Mouse (Mus musculus) heart, embryonic 11.5 days (tissue): ENCODE measurements around the gene Tbc1d21. TPM values are rescaled to one million over a fixed set of nuclear protein-coding genes. Genes with fewer than 3 reads are reported as not detected.

Source experiments
- ATAC-seq: fragments of 200-750 bp; cut with Nextera tagmentation; replicated peaks from 2 replicates; pipeline ENCODE4 v1.8.0; 2017; ENCODE audit warnings: moderate library complexity; ENCODE audit not compliant: insufficient number of reproducible peaks, low FRiP score, low TSS enrichment
- H3K27ac ChIP-seq: fragments of 300-500 bp; sonication (generic); 2 replicates; pipeline ENCODE4 v1.5.1; 2014; ENCODE audit warnings: mild to moderate bottlenecking, low read depth, low read length
- H3K27me3 ChIP-seq: fragments of 300-500 bp; sonication (generic); 2 replicates; pipeline ENCODE4 v1.6.1; 2014; ENCODE audit warnings: mild to moderate bottlenecking, low read length, mixed read lengths; ENCODE audit not compliant: control insufficient read depth, insufficient read depth
- H3K36me3 ChIP-seq: fragments of 300-500 bp; sonication (generic); 2 replicates; pipeline ENCODE4 v1.6.1; 2014; ENCODE audit warnings: mild to moderate bottlenecking, low read length, moderate library complexity, mixed read lengths; ENCODE audit not compliant: control insufficient read depth, insufficient read depth
- H3K4me1 ChIP-seq: fragments of 300-500 bp; sonication (generic); 2 replicates; pipeline ENCODE4 v1.6.1; 2014; ENCODE audit warnings: low read length; ENCODE audit not compliant: control insufficient read depth, insufficient read depth
- H3K4me2 ChIP-seq: fragments of 300-500 bp; sonication (generic); 2 replicates; pipeline ENCODE4 v1.6.1; 2014; ENCODE audit warnings: mild to moderate bottlenecking, moderate library complexity
- H3K4me3 ChIP-seq: fragments of 300-500 bp; sonication (generic); 2 replicates; pipeline ENCODE4 v1.5.1; 2014; ENCODE audit warnings: low read depth, low read length
- H3K9ac ChIP-seq: fragments of 300-500 bp; sonication (generic); 2 replicates; pipeline ENCODE4 v1.6.1; 2014; ENCODE audit warnings: mild to moderate bottlenecking, low read depth, low read length, moderate library complexity
- H3K9me3 ChIP-seq: fragments of 300-500 bp; sonication (generic); replicated peaks from 2 replicates; pipeline ENCODE4 v1.6.1; 2016; ENCODE audit warnings: low read length; ENCODE audit not compliant: control insufficient read depth
- WGBS: fragments of 180-500 bp; shearing (Covaris S2); extraction: QIAGEN DNeasy Blood & Tissue Kit; methylation state at CpG from one replicate; pipeline ENCODE4 v1.1.7; 2014; ENCODE audit not compliant: insufficient replicate concordance; 5-methylcytosine and 5-hydroxymethylcytosine counted together
- polyA plus RNA-seq: library from polyadenylated mRNA; unstranded; fragments of >200 nt; fragmentation: Nextera tagmentation; extraction: Ambion mirVana; gene quantifications from 2 replicates; pipeline ENCODE4 v1.2.1, GENCODE M21; 2014

Gene Tbc1d21
- polyA plus RNA-seq, 1 experiment from 2014 or later, result not detected

- Histone ChIP-seq H3K4me3 (no peak overlapping the region), H3K27me3 (no peaks in the 10 kb centered on the region; the same call in 1 of the 2 replicates), H3K4me2 (no peak overlapping the region), H3K4me1 (no peaks in the 10 kb centered on the region), H3K9me3 (no peaks in the 10 kb centered on the region), H3K27ac (no peak overlapping the region), H3K36me3 (no peaks in the 10 kb centered on the region), H3K9ac (no peak overlapping the region)
- WGBS, result 22% methylated on average over 6 of the region's 6 CpGs
- ATAC-seq, result no peak
These were observed 14.8 kb downstream of the Tbc1d21 start for GRCm38 (mm10) chr9:58355262-58356050.

DNA sequence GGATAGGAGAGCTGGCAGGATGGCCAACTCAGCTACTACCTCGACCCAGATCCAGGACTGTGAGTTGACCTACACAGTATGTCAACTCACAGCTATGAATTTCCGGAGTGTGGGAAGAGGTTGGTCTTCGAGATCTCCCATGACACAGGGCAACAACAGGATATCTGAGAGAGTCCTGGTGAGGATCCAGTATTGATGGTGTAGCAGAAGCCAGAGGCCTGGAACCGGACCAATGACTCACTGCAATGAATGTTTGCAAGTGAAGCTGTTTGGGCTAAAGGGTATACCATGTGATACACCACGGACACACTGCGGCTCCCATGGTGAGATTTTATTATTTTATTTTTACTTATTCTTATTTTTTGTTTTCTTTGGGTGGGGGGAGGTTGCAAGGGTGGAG lies 15.6 kb downstream of the Tbc1d21 start:
- Histone ChIP-seq H3K4me2 (no peak overlapping the region), H3K9ac (no peak overlapping the region), H3K27me3 (no peaks in the 10 kb centered on the region; the same call in 1 of the 2 replicates), H3K9me3 (no peaks in the 10 kb centered on the region), H3K27ac (no peak overlapping the region), H3K4me1 (no peaks in the 10 kb centered on the region), H3K4me3 (no peak overlapping the region), H3K36me3 (no peaks in the 10 kb centered on the region)
- no peak for ATAC-seq
- 79% methylated on average over 6 of the region's 6 CpGs for WGBS

- Histone ChIP-seq H3K27me3 (no peaks in the 10 kb centered on the region; the same call in 1 of the 2 replicates), H3K9me3 (no peaks in the 10 kb centered on the region), H3K27ac (no peak overlapping the region), H3K36me3 (no peaks in the 10 kb centered on the region), H3K9ac (no peak overlapping the region), H3K4me1 (no peaks in the 10 kb centered on the region), H3K4me3 (no peak overlapping the region), H3K4me2 (no peak overlapping the region)
- ATAC-seq, result no peak
- WGBS, result 81% methylated on average over 6 of the region's 6 CpGs
These were observed 17.0 kb downstream of the Tbc1d21 start for GRCm38 (mm10) chr9:58353224-58353623.

DNA sequence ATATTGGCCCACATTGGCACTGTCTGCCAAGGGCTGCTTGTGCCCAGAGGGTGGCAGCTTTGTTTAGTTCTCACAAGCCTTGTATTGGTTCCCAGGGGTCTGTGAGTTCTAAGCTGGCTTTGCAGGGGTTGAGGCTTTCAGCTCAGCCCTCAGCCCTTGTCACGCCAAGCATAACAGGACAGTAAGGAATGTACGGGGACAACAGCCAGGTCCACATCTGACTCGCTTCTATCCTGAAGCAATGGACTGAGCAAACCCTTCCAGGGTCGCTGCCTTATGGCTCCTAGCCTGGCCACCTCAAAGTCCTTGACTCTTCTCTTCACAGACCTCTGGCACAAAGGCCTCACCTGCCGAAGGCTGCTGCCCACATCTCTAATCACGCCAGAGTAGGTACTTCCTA lies 22.5 kb downstream of the Tbc1d21 start:
- WGBS, result 77% methylated on average over 6 of the region's 6 CpGs
- Histone ChIP-seq H3K4me3 (no peak overlapping the region), H3K27me3 (peaks cover 3% of the 10 kb centered on the region; the same call in 1 of the 2 replicates), H3K36me3 (no peaks in the 10 kb centered on the region), H3K4me2 (no peak overlapping the region), H3K9me3 (no peaks in the 10 kb centered on the region), H3K27ac (no peak overlapping the region), H3K9ac (no peak overlapping the region), H3K4me1 (peaks cover 3% of the 10 kb centered on the region; the same call in 1 of the 2 replicates)
- no peak for ATAC-seq

- Histone ChIP-seq H3K27me3 (peaks cover 3% of the 10 kb centered on the region; the same call in 1 of the 2 replicates), H3K4me3 (no peak overlapping the region), H3K4me2 (no peak overlapping the region), H3K9me3 (no peaks in the 10 kb centered on the region), H3K9ac (no peak overlapping the region), H3K4me1 (peaks cover 3% of the 10 kb centered on the region; the same call in 1 of the 2 replicates), H3K36me3 (no peaks in the 10 kb centered on the region), H3K27ac (no peak overlapping the region)
- ATAC-seq, result no peak
- 26% methylated on average over 10 of the region's 10 CpGs for WGBS
These were observed 23.8 kb downstream of the Tbc1d21 start for GRCm38 (mm10) chr9:58346498-58346897.

DNA sequence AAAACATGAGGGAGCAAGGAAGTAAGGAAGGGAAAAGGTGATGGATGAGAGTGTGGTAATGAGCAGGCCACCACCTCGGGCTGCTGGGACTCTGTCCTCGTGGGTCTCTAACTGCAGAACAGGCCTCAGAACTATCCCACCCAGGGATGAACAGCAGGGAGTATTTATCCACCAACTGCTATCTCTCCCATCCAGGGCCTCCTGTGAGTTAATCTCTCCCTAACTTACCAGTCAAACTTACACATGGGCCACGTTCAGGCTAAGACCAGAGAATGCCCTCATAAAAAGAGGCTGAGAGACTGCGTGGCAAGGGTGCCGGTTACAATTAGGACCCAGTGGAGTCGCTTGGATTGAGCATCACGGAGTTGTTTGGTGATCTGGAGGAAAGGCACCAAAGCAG lies 24.3 kb downstream of the Tbc1d21 start:
- Histone ChIP-seq H3K27ac (no peak overlapping the region), H3K27me3 (peaks cover 3% of the 10 kb centered on the region; the same call in 1 of the 2 replicates), H3K4me1 (peaks cover 3% of the 10 kb centered on the region; the same call in 1 of the 2 replicates), H3K4me3 (no peak overlapping the region), H3K36me3 (no peaks in the 10 kb centered on the region), H3K9me3 (no peaks in the 10 kb centered on the region), H3K9ac (no peak overlapping the region), H3K4me2 (no peak overlapping the region)
- ATAC-seq, result no peak
- WGBS, result 44% methylated on average over 7 of the region's 7 CpGs

DNA sequence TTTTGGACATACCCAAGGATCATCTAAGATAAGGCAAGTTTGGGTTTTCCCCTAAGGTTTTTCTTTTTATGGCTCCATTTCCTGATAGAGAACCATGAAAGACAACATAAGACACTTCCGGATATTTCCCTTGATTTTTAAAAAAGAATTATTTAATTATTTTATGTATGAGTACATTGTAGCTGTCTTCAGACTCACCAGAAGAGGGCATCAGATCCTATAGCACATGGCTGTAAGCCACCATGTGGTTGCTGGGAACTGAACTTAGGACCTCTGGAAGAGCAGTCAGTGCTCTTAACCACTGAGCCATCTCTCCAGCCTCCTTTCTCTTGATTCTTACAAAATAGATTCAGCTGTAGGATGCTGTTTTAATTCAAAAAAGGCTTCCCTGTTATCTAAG lies 28.5 kb downstream of the Tbc1d21 start:
- no peaks in the 10 kb centered on the region for H3K36me3 ChIP-seq
- no peak overlapping the region for H3K27ac ChIP-seq
- ATAC-seq, result no peak
- no peaks in the 10 kb centered on the region for H3K9me3 ChIP-seq
- H3K9ac ChIP-seq, result no peak overlapping the region
- H3K4me2 ChIP-seq, result no peak overlapping the region
- peaks cover 2% of the 10 kb centered on the region; the same call in 1 of the 2 replicates for H3K4me1 ChIP-seq
- 86% methylated on average over 1 of the region's 1 CpGs for WGBS
- peaks cover 3% of the 10 kb centered on the region; the same call in 1 of the 2 replicates for H3K27me3 ChIP-seq
- no peak overlapping the region for H3K4me3 ChIP-seq

- Histone ChIP-seq H3K27ac (no peak overlapping the region), H3K4me1 (no peaks in the 10 kb centered on the region), H3K9ac (no peak overlapping the region), H3K4me3 (no peak overlapping the region), H3K36me3 (no peaks in the 10 kb centered on the region), H3K4me2 (no peak overlapping the region), H3K27me3 (no peaks in the 10 kb centered on the region), H3K9me3 (no peaks in the 10 kb centered on the region)
- WGBS, result 62% methylated on average over 8 of the region's 8 CpGs
- ATAC-seq, result no peak
These were observed 33.5 kb downstream of the Tbc1d21 start for GRCm38 (mm10) chr9:58336650-58337281.
